Mouse (Mus musculus) lung, postnatal 14 days (tissue): ENCODE data around the gene Rrnad1.

Source experiments
- DNase-seq: peaks from one replicate; pipeline ENCODE4 v3.0.0; 2021

The Rrnad1 gene

DNA sequence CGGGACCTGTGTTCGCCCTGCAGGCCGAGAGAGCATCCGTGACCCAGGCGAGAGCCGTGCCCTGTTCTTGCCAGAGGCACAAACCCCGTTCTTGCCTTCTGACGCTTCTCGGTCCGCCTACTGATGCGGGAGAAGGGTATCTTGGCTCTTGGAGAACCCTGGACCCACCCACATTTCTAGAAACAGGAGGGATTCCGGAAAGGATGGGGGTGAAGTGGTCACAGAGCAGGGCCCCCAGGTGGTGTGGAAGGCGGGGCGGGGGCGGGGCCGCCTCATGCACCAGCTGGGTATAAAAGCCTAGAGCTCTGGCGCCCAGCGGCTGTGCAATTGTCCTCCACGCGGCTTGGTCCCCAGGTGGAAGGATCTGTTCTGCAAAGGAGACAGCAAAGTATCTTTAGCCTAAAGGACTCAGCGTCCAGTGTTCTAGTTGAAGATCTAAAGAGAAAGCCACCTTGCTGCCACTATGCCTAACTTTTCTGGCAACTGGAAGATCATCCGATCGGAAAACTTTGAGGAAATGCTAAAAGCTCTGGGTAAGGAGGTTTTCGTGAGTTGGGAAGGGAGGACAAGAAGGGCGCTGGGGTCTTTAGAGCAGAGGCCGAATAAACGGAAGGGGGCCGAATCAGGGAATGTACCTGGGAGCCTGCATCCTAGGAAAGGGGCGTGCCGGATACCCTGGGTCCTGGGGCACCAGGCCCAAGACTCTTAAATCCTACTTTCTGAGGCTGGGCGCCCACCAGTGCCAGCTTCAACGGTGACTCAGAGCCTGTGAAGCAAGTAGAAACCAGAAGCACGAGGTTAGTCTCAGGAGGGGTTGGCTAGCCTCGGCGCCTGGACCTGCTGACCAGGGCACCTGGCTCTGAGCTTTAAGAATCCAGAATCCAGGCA lies 18.1 kb upstream of the Rrnad1 start, which contains the start of gene Crabp2:
TSS of gene Crabp2 (plus strand) at position 289 of the 888 bp plus-strand sequence.
- DNase-seq: no peak

DNA sequence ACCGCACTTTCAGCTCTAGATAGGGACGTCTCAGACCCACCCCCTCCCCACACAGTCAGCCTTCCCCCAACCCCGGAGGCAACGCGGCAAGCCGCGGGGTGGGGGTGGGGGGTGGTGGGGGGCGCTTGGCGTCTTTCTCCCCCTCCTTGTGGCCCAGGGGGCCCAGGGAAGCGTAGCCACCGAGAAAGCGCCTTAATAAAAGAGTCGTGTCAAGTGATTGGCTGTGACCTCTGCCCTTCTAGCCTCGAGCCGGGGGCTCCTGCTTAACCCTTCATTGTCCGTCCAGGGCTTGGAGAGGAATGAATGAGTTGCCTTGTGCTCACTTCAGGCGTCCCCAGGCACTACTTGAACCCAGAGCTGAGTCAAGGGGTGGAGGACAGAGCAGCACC lies 17.3 kb upstream of the Rrnad1 start:
- no peak for DNase-seq

GRCm38 (mm10) chr3:87947056-87947810 lies 16.7 kb upstream of the Rrnad1 start:
- DNase-seq: no peak

GRCm38 (mm10) chr3:87946541-87946860 lies 16.0 kb upstream of the Rrnad1 start:
- DNase-seq: no peak

- DNase-seq: no peak
Measured at GRCm38 (mm10) chr3:87945781-87946540, 15.4 kb upstream of the Rrnad1 start.

GRCm38 (mm10) chr3:87944838-87945600 lies 14.5 kb upstream of the Rrnad1 start:
- DNase-seq: no peak

GRCm38 (mm10) chr3:87943586-87943985 lies 13.1 kb upstream of the Rrnad1 start:
- no peak for DNase-seq

DNA sequence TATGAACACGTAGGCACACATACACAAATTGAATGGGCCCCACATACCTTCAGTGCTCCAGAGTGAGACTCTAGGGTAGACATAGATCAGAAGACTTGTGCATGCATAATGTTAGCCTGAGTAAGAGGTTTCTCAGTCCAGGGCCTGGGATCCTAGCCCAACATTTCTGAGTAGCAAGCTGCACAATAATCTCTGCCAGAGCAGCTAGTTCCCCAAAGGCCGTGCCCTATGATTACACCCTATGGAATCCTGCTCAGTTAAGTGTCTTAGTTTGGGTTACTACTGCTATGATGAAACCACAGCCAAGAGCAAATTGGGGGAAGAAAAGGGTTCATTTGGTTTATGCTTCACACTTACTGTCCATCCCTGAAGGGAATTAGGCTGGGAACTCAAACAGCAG lies 12.0 kb upstream of the Rrnad1 start:
- no peak for DNase-seq

DNA sequence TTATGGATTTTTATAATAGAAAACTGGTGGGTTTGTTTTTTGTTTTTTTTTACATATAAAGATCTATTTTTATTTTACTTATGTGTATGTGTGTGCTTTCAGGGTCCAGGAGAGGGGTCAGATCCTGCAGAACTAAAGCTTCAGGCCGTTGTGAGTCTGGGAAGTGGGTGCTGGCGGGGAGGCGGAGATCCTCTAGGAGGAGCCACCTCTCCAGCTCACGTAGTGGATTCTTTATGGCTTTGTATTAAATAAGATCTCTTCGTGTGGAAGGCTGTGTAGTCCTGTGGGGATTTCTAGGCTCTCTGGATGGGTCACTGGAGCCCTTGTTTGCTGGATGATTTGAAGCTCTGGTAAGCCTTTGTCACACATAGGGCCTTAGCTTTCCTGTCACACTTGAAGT lies 10.1 kb upstream of the Rrnad1 start:
- DNase-seq: no peak

- DNase-seq: peak; percentile 93
Measured at GRCm38 (mm10) chr3:87935776-87936175, 5.3 kb upstream of the Rrnad1 start.

- no peak for DNase-seq
Measured at GRCm38 (mm10) chr3:87935201-87935600, 4.7 kb upstream of the Rrnad1 start.

DNA sequence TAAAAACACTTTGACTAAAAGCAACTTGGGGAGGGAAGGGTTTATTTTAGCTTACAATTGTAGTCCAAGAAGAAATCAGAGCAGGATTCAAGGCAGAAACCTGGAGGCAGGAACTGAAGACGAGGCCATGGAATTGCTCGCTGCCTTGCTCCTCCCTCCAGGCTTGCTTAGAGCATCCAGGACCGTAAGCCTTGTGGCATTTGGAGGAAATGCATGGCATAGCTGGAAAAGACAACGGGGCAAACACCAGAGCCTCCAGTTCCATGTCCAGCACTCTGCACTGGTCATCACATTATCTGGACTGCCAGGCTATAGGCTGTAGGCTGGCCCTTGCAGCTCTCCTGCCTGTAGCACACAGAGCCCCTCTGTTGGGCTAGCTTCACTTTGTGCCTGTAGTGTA lies 4.0 kb upstream of the Rrnad1 start:
- no peak for DNase-seq

- DNase-seq: no peak
Measured at GRCm38 (mm10) chr3:87934026-87934425, 3.5 kb upstream of the Rrnad1 start.

GRCm38 (mm10) chr3:87929341-87930077 lies 1.0 kb downstream of the Rrnad1 start:
- DNase-seq: no peak

DNA sequence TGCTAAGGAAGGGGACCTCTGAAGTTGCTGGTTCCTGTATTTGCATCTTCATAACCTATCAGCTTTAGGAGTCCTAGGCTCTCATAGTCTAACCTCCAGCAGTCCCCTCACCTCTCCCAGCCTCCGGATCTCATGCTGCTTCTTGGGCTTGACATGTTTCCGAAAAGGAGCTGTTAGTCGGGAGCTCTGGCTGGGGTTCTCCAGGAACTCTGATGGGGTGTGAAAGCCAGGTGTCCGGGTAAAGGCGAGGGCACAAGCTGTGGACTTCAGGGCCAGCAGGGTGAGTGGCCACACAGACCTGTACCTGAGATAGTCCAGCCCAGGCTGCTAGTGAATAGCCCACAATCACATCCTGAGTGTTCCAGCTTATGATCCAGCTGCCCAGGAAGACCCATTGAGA lies 3.1 kb downstream of the Rrnad1 start:
- no peak for DNase-seq

DNA sequence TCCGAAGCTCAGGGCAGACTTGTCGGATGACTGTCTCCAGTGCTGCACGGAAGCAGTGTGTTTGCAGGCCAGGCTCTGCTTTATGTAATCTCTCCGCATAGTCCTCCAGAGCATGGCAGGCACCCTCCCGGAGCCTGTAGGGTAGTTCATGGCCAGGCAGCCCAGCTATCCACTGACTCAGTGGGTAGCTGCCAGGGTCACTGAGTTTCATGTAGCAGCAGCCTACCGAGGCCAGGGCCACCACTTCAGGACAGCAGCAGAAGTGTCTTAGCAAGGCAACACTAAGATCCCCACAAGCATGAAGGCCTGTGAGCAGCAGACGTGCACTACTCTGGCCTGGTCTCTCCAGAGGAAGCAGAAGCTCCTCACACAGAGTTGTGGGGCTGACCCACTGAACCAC lies 5.5 kb downstream of the Rrnad1 start:
- DNase-seq: no peak

DNA sequence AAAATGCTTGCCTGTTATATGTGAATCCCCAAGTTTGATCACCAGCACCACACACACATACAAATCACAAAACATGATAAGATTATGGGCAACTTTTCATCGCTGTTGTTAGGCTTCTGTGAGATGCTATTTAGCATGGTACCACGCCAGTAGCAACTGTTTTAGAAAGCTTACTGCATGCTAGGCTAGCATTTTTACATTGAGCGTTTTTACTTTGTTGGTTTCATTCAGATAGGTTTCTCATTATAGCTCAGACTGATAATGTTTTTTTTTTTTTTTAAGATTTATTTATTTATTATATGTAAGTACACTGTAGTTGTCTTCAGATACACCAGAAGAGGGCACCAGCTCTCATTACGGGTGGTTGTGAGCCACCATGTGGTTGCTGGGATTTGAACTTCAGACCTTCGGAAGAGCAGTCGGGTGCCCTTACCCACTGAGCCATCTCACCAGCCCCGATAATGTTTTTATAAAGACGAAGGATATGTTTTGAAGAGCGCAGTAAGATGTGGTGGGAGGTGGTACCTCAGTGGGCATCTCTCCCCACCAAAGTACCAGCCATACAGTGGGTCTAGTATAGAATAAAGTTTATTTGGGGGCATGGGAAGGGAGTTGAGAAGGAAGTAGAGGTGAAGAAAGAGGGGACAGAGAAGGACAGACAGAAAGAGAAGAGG lies 10.1 kb downstream of the Rrnad1 start:
- no peak for DNase-seq

- peak; percentile 79 for DNase-seq
Measured at GRCm38 (mm10) chr3:87919336-87920108, 11.0 kb downstream of the Rrnad1 start, which contains the start of gene Mrpl24. Gene Mrpl24 (plus strand): TSS chr3:87919506.

DNA sequence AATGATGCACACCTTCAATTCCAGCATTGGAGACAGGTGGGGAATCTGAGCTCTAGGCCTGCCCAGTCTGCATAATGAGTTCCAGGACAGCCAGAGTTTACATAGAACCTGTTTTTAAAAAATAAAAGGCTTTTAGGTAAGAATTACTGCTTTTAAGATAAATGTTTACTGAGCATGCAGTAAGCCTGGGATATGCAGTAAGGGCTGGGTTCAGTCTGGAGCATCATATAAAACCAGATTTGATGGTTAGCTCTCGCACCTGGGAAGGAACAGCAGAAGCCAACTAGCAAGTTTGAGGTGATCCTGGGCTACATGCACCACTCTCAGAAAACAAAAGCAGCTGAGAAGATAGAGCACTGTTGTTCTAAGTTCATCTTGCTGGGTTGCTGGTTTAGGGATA lies 12.0 kb downstream of the Rrnad1 start:
- no peak for DNase-seq

DNA sequence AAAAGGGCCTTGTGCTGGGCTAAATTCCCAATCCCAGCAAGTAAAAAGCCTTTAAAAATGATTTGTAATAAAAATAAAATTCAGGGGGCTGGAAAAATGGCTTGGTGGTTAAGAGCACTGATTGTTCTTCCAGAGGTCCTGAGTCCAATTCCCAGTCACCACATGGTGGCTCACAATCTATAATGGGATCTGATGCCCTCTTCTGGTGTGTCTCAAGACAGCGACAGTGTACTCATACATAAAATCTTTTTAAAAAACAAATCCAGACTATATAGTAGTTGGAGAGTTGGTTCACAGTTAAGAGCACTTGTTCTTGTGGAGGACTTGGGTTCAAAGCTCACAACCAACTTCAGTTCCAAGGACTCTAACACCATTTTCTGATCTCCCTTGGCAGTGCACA lies 13.5 kb downstream of the Rrnad1 start:
- DNase-seq: no peak

- DNase-seq: no peak
Measured at GRCm38 (mm10) chr3:87913891-87914290, 16.6 kb downstream of the Rrnad1 start.
